Mouse (Mus musculus): ENCODE data around the gene Lgals3bp. TPM values are rescaled to one million over a fixed set of nuclear protein-coding genes. Genes with fewer than 3 reads are reported as not detected.
A peak's percentile ranks its signal among the peaks of the same experiment; 100 is the strongest.

The Lgals3bp gene
- polyA plus RNA-seq, 1 experiment from 2014 or later, result 13.0 TPM

GRCm38 (mm10) chr11:118408051-118408740 is 6.3 kb upstream of the Lgals3bp start:
- Histone ChIP-seq H3K27me3 (ENCODE audit: control insufficient read depth, insufficient read depth, low read length) (no peaks in the 10 kb centered on the region), H3K4me2 (replicated peaks; ENCODE audit: low read depth, low read length) (no peak overlapping the region), H3K4me1 (ENCODE audit: control insufficient read depth, insufficient read depth, low read length) (peaks cover 28% of the 10 kb centered on the region), H3K4me3 (ENCODE audit: low read length) (no peak overlapping the region), H3K27ac (ENCODE audit: low read depth, low read length) (no peak overlapping the region), H3K9ac (ENCODE audit: low read depth, low read length) (no peak overlapping the region), H3K36me3 (ENCODE audit: control insufficient read depth, insufficient read depth, low read length) (peaks cover 52% of the 10 kb centered on the region), H3K9me3 (ENCODE audit: control insufficient read depth, low read length) (no peaks in the 10 kb centered on the region)
- ATAC-seq (ENCODE audit: low FRiP score, low TSS enrichment), result no peak
- 80% methylated on average over 18 of the region's 18 CpGs for WGBS

GRCm38 (mm10) chr11:118407318-118407910 is 5.5 kb upstream of the Lgals3bp start:
- 84% methylated on average over 23 of the region's 23 CpGs for WGBS
- H3K4me2 ChIP-seq (replicated peaks; ENCODE audit: low read depth, low read length), result no peak overlapping the region
- no peak for ATAC-seq (ENCODE audit: low FRiP score, low TSS enrichment)
- peaks cover 52% of the 10 kb centered on the region for H3K36me3 ChIP-seq (ENCODE audit: control insufficient read depth, insufficient read depth, low read length)
- peaks cover 27% of the 10 kb centered on the region for H3K4me1 ChIP-seq (ENCODE audit: control insufficient read depth, insufficient read depth, low read length)
- no peak overlapping the region for H3K27ac ChIP-seq (ENCODE audit: low read depth, low read length)
- H3K9me3 ChIP-seq (ENCODE audit: control insufficient read depth, low read length), result no peaks in the 10 kb centered on the region
- H3K4me3 ChIP-seq (ENCODE audit: low read length), result no peak overlapping the region
- no peaks in the 10 kb centered on the region for H3K27me3 ChIP-seq (ENCODE audit: control insufficient read depth, insufficient read depth, low read length)
- no peak overlapping the region for H3K9ac ChIP-seq (ENCODE audit: low read depth, low read length)

DNA sequence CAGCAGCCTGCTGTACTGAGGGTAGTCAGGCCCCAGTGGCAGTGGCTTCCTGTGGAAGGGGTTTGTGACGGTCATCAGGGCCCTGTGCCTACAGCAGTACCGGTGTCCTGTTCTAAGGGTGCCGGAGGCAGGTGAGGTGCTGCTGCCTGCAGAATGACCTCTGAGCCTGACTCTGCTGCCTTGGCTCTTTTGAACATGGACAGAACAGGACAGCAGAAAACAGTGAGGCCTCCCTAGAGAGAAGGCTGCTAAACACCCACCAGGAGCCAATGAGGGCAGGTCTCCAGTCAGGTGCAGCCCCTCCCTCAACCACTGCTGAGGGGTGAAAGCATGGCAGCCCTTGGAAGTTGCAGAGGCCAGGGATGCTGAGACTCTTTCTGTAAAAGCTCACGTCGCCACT is 4.6 kb upstream of the Lgals3bp start:
- no peaks in the 10 kb centered on the region for H3K9me3 ChIP-seq (ENCODE audit: control insufficient read depth, low read length)
- ATAC-seq (ENCODE audit: low FRiP score, low TSS enrichment), result no peak
- no peak overlapping the region for H3K9ac ChIP-seq (ENCODE audit: low read depth, low read length)
- peaks cover 49% of the 10 kb centered on the region for H3K36me3 ChIP-seq (ENCODE audit: control insufficient read depth, insufficient read depth, low read length)
- no peaks in the 10 kb centered on the region for H3K27me3 ChIP-seq (ENCODE audit: control insufficient read depth, insufficient read depth, low read length)
- H3K4me1 ChIP-seq (ENCODE audit: control insufficient read depth, insufficient read depth, low read length), result peaks cover 26% of the 10 kb centered on the region
- 85% methylated on average over 5 of the region's 5 CpGs for WGBS
- no peak overlapping the region for H3K4me2 ChIP-seq (replicated peaks; ENCODE audit: low read depth, low read length)
- no peak overlapping the region for H3K4me3 ChIP-seq (ENCODE audit: low read length)
- H3K27ac ChIP-seq (ENCODE audit: low read depth, low read length), result peak overlapping the region; percentile 2; the same call in 1 of the 2 replicates

DNA sequence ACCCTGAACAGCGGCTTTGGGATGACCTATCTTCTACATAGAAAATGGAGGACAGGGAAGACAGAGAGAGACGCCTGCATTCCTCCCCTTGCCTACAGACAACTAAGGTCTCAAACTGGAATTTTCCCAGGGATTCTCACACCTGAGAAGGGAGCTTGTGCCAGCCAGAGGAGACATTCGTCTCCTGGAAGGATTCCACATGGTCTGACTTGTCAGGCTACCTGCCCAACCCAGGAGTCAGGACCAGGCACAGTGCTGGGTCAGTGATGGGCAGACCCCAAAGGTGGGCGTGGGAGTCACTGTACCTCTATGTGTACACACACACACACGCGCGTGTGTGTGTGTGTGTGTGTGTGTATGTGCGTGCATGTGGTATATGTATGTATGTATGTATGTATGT is 3.4 kb upstream of the Lgals3bp start:
- Histone ChIP-seq H3K27ac (ENCODE audit: low read depth, low read length) (no peak overlapping the region), H3K27me3 (ENCODE audit: control insufficient read depth, insufficient read depth, low read length) (no peaks in the 10 kb centered on the region), H3K4me3 (ENCODE audit: low read length) (no peak overlapping the region), H3K9me3 (ENCODE audit: control insufficient read depth, low read length) (no peaks in the 10 kb centered on the region), H3K4me1 (ENCODE audit: control insufficient read depth, insufficient read depth, low read length) (peaks cover 24% of the 10 kb centered on the region), H3K36me3 (ENCODE audit: control insufficient read depth, insufficient read depth, low read length) (peaks cover 38% of the 10 kb centered on the region), H3K4me2 (replicated peaks; ENCODE audit: low read depth, low read length) (no peak overlapping the region), H3K9ac (ENCODE audit: low read depth, low read length) (no peak overlapping the region)
- WGBS, result 90% methylated on average over 8 of the region's 8 CpGs
- ATAC-seq (ENCODE audit: low FRiP score, low TSS enrichment), result no peak

GRCm38 (mm10) chr11:118403951-118404899 is 2.3 kb upstream of the Lgals3bp start:
- Histone ChIP-seq H3K27ac (ENCODE audit: low read depth, low read length) (no peak overlapping the region), H3K4me3 (ENCODE audit: low read length) (no peak overlapping the region), H3K4me2 (replicated peaks; ENCODE audit: low read depth, low read length) (no peak overlapping the region), H3K9me3 (ENCODE audit: control insufficient read depth, low read length) (no peaks in the 10 kb centered on the region), H3K27me3 (ENCODE audit: control insufficient read depth, insufficient read depth, low read length) (no peaks in the 10 kb centered on the region), H3K4me1 (ENCODE audit: control insufficient read depth, insufficient read depth, low read length) (peaks cover 28% of the 10 kb centered on the region), H3K9ac (ENCODE audit: low read depth, low read length) (no peak overlapping the region), H3K36me3 (ENCODE audit: control insufficient read depth, insufficient read depth, low read length) (peaks cover 29% of the 10 kb centered on the region)
- peak; percentile 24; the same call in 1 of the 2 replicates for ATAC-seq (ENCODE audit: low FRiP score, low TSS enrichment)
- WGBS, result 46% methylated on average over 6 of the region's 6 CpGs

DNA sequence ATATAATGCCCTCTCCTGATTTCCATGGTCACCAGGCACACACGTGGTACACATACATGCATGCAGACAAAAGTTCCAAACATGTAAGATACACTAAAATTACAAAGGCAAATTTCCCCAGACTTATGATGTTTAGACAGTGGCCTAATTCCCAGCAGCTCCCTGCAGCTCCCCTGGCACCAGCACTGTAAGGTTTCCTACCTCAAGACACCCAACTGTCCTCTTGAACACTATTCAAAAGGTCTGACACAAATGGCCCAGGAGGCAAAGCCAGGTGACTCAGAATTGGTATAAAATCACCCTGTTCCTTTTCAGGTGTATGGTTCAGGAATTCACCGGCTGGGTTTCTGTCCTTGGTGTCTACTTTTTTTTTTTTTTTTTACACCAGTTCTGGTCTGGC is 1.3 kb upstream of the Lgals3bp start:
- no peak for ATAC-seq (ENCODE audit: low FRiP score, low TSS enrichment)
- Histone ChIP-seq H3K4me2 (replicated peaks; ENCODE audit: low read depth, low read length) (no peak overlapping the region), H3K4me3 (ENCODE audit: low read length) (no peak overlapping the region), H3K9ac (ENCODE audit: low read depth, low read length) (no peak overlapping the region), H3K9me3 (ENCODE audit: control insufficient read depth, low read length) (no peaks in the 10 kb centered on the region), H3K36me3 (ENCODE audit: control insufficient read depth, insufficient read depth, low read length) (peaks cover 21% of the 10 kb centered on the region), H3K4me1 (ENCODE audit: control insufficient read depth, insufficient read depth, low read length) (peaks cover 28% of the 10 kb centered on the region), H3K27ac (ENCODE audit: low read depth, low read length) (no peak overlapping the region), H3K27me3 (ENCODE audit: control insufficient read depth, insufficient read depth, low read length) (no peaks in the 10 kb centered on the region)
- 87% methylated on average over 2 of the region's 2 CpGs for WGBS

- no peak for ATAC-seq (ENCODE audit: low FRiP score, low TSS enrichment)
- no peak overlapping the region for H3K9ac ChIP-seq (ENCODE audit: low read depth, low read length)
- no peaks in the 10 kb centered on the region for H3K27me3 ChIP-seq (ENCODE audit: control insufficient read depth, insufficient read depth, low read length)
- peak overlapping the region; percentile 77 for H3K27ac ChIP-seq (ENCODE audit: low read depth, low read length)
- peak overlapping the region; percentile 19; the same call in 1 of the 2 replicates for H3K4me2 ChIP-seq (replicated peaks; ENCODE audit: low read depth, low read length)
- H3K36me3 ChIP-seq (ENCODE audit: control insufficient read depth, insufficient read depth, low read length), result peaks cover 6% of the 10 kb centered on the region; the same call in 1 of the 2 replicates
- 73% methylated on average over 4 of the region's 4 CpGs for WGBS
- no peaks in the 10 kb centered on the region for H3K9me3 ChIP-seq (ENCODE audit: control insufficient read depth, low read length)
- H3K4me3 ChIP-seq (ENCODE audit: low read length), result no peak overlapping the region
- peaks cover 28% of the 10 kb centered on the region for H3K4me1 ChIP-seq (ENCODE audit: control insufficient read depth, insufficient read depth, low read length)
Observed at GRCm38 (mm10) chr11:118401195-118401594, 697 bp downstream of the Lgals3bp start.

- no peak overlapping the region for H3K9ac ChIP-seq (ENCODE audit: low read depth, low read length)
- no peaks in the 10 kb centered on the region; the same call in 1 of the 2 replicates for H3K36me3 ChIP-seq (ENCODE audit: control insufficient read depth, insufficient read depth, low read length)
- H3K4me2 ChIP-seq (replicated peaks; ENCODE audit: low read depth, low read length), result 0 out of 2 replicates have a peak overlapping the region, but pooled peaks have one; percentile 19
- no peaks in the 10 kb centered on the region for H3K27me3 ChIP-seq (ENCODE audit: control insufficient read depth, insufficient read depth, low read length)
- ATAC-seq (ENCODE audit: low FRiP score, low TSS enrichment), result peak; percentile 8; the same call in 1 of the 2 replicates
- H3K4me3 ChIP-seq (ENCODE audit: low read length), result no peak overlapping the region
- 16% methylated on average over 6 of the region's 6 CpGs for WGBS
- H3K27ac ChIP-seq (ENCODE audit: low read depth, low read length), result peak overlapping the region; percentile 77; the same call in 1 of the 2 replicates
- no peaks in the 10 kb centered on the region; the same call in 1 of the 2 replicates for H3K9me3 ChIP-seq (ENCODE audit: control insufficient read depth, low read length)
- H3K4me1 ChIP-seq (ENCODE audit: control insufficient read depth, insufficient read depth, low read length), result peaks cover 28% of the 10 kb centered on the region
Observed at GRCm38 (mm10) chr11:118400566-118400936, 1.3 kb downstream of the Lgals3bp start.

Measured in kidney, embryonic 14.5 days (tissue).